Mouse (Mus musculus): ENCODE data around the gene AI661453. TPM values are rescaled to one million over a fixed set of nuclear protein-coding genes. Genes with fewer than 3 reads are reported as not detected.

Gene AI661453
- total and polyA plus RNA-seq, 3 experiments: not detected

DNA sequence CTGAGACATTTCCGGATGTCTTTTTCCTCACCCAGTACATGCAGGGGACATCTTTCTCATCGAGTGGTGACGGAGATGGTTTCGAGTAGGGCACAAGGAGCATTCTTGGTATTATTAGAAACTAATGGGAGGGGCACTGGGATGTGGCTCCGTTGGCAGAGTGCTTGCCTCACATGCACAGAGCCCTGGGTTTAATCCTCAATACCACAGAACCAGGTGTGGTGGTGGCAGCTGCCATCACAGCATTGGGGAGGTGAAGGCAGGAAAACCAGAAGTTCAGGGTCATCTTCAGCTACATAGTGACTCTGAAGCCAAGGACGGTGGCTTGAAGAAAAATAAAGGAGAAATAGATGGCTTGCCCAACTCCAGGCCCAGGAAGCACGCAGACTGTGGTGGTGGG, 25.8 kb downstream of the AI661453 start:
- no peaks in the 10 kb centered on the region for H3K9me3 ChIP-seq (replicated peaks; ENCODE audit: insufficient read depth, low read length)
- no peak overlapping the region for H3K9ac ChIP-seq (ENCODE audit: control insufficient read depth, low read depth, low read length, poor library complexity, severe bottlenecking)
- no peak overlapping the region for H3K4me3 ChIP-seq (ENCODE audit: control insufficient read depth in 1 of 2, insufficient read depth in 1 of 2, low read depth in 2 of 2, low read length in 2 of 2)
- H3K27me3 ChIP-seq (ENCODE audit: control insufficient read depth in 1 of 2, insufficient read depth in 2 of 2, low read length in 2 of 2): peaks cover 3 to 5% of the 10 kb centered on the region in 2 experiments; a peak in 3 of 4 replicates
- H3K27ac ChIP-seq (ENCODE audit: control insufficient read depth, low read depth, low read length): no peak overlapping the region
- H3K4me1 ChIP-seq (ENCODE audit: control insufficient read depth in 1 of 2, insufficient read depth in 2 of 2, low read length in 2 of 2): peaks cover 0 to 6% of the 10 kb centered on the region in 2 experiments; a peak in 2 of 4 replicates
- DNase-seq (ENCODE audit: low read depth, low spot score): no peak
- no peaks in the 10 kb centered on the region for H3K79me2 ChIP-seq (ENCODE audit: control insufficient read depth, insufficient read depth, low read length, poor library complexity)
- TF ChIP-seq RCOR1 (IDR thresholded peaks at IDR 0.05; ENCODE audit: low read depth, low read length) (no peak), MAX (IDR thresholded peaks at IDR 0.05; ENCODE audit: low read length) (no peak), RAD21 (IDR thresholded peaks at IDR 0.05; ENCODE audit: low read depth, low read length) (no peak), ZC3H11A (IDR thresholded peaks at IDR 0.05; ENCODE audit: low read depth, low read length) (no peak), USF2 (IDR thresholded peaks at IDR 0.05; ENCODE audit: borderline replicate concordance in 1 of 2, insufficient read depth in 1 of 2, low read depth in 1 of 2, low read length in 2 of 2) (no peak), TAL1 (IDR thresholded peaks at IDR 0.05; ENCODE audit: low read length) (no peak), MXI1 (IDR thresholded peaks at IDR 0.05; ENCODE audit: low read depth, low read length) (no peak), CHD2 (IDR thresholded peaks at IDR 0.05; ENCODE audit: low read length) (no peak), ZKSCAN1 (IDR thresholded peaks at IDR 0.05; ENCODE audit: low read depth, low read length) (no peak), MEF2A (IDR thresholded peaks at IDR 0.05; ENCODE audit: extremely low read depth, insufficient replicate concordance, low read depth, low read length, poor library complexity, severe bottlenecking) (no peak), MYB (IDR thresholded peaks at IDR 0.05; ENCODE audit: low read depth, low read length) (no peak), TBP (IDR thresholded peaks at IDR 0.05; ENCODE audit: low read depth, low read length) (no peak)
- H3K36me3 ChIP-seq (ENCODE audit: control insufficient read depth in 1 of 2, insufficient read depth in 2 of 2, low read length in 2 of 2): no peaks in the 10 kb centered on the region

DNA sequence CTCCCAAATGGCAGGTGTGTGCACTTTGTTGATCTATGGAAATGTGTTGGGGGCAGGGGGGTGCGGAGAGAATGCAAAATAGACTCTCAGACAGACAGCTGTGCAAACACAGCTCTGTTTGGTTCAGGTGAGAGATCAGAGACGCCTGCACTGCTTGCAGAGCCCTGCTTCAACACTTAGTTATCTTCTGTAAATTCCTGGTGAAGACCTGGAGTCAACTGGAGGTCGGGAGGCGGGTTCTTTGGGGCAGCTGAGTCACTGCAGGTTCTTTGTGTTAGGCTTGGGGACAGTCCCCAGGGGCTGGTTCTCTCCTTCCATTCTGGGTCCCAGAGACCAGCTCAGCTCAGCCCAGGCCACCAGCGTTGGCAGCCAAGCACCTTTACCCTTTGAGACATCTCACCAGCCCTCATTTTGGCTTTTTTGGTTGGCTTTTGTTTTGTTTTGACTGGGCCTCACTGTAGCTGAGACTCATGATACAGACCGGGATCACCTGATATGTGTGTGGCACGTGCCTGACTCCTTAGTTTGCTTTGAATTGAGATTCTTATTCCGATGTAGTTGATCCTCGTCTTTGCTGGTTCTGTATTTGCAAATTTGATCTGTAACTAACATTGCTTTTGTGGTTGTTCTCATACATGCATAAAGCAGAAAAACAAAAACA, 26.4 kb downstream of the AI661453 start:
- TF ChIP-seq NRF1 (IDR thresholded peaks at IDR 0.05; ENCODE audit: insufficient read depth, low read depth, low read length, poor library complexity, severe bottlenecking): no peak
- no peak for TF ChIP-seq SIN3A (IDR thresholded peaks at IDR 0.05; ENCODE audit: low read length)
- TF ChIP-seq KAT2A (conservative IDR thresholded peaks at IDR 0.05; ENCODE audit: low read depth, low read length): no peak
- TF ChIP-seq ETS1 (IDR thresholded peaks at IDR 0.05; ENCODE audit: low read depth, low read length): no peak
- TF ChIP-seq USF1 (IDR thresholded peaks at IDR 0.05; ENCODE audit: low read depth, low read length): no peak
- TF ChIP-seq BHLHE40 (IDR thresholded peaks at IDR 0.05; ENCODE audit: borderline replicate concordance, low read depth, low read length): no peak
- no peak for TF ChIP-seq MAX (IDR thresholded peaks at IDR 0.05; ENCODE audit: low read length)
- no peak for TF ChIP-seq MEF2A (IDR thresholded peaks at IDR 0.05; ENCODE audit: extremely low read depth, insufficient replicate concordance, low read depth, low read length, poor library complexity, severe bottlenecking)
- no peak for TF ChIP-seq ZC3H11A (IDR thresholded peaks at IDR 0.05; ENCODE audit: low read depth, low read length)
- TF ChIP-seq UBTF (IDR thresholded peaks at IDR 0.05; ENCODE audit: borderline replicate concordance, insufficient read depth, low read depth, low read length): no peak
- TF ChIP-seq GATA1 (IDR thresholded peaks at IDR 0.05; ENCODE audit: low read depth, low read length): no peak
- H3K9me3 ChIP-seq (replicated peaks; ENCODE audit: insufficient read depth, low read length): no peaks in the 10 kb centered on the region
- no peak overlapping the region for H3K27ac ChIP-seq (ENCODE audit: control insufficient read depth, low read depth, low read length)
- no peaks in the 10 kb centered on the region for H3K36me3 ChIP-seq (ENCODE audit: control insufficient read depth in 1 of 2, insufficient read depth in 2 of 2, low read length in 2 of 2)
- peaks cover 0 to 6% of the 10 kb centered on the region in 2 experiments; a peak in 2 of 4 replicates for H3K4me1 ChIP-seq (ENCODE audit: control insufficient read depth in 1 of 2, insufficient read depth in 2 of 2, low read length in 2 of 2)
- H3K4me3 ChIP-seq (ENCODE audit: control insufficient read depth in 1 of 2, insufficient read depth in 1 of 2, low read depth in 2 of 2, low read length in 2 of 2): no peak overlapping the region
- H3K79me2 ChIP-seq (ENCODE audit: control insufficient read depth, insufficient read depth, low read length, poor library complexity): no peaks in the 10 kb centered on the region
- no peak overlapping the region for H3K9ac ChIP-seq (ENCODE audit: control insufficient read depth, low read depth, low read length, poor library complexity, severe bottlenecking)
- no peak for DNase-seq (ENCODE audit: low read depth, low spot score)
- H3K27me3 ChIP-seq (ENCODE audit: control insufficient read depth in 1 of 2, insufficient read depth in 2 of 2, low read length in 2 of 2): peaks cover 3 to 5% of the 10 kb centered on the region in 2 experiments; a peak in 3 of 4 replicates
